Mouse (Mus musculus): Measurements from ENCODE around the gene Gm13304.
"Not testable (repeated sequence)": the region's sequence is repeated elsewhere in the genome, so short reads cannot be mapped to it uniquely, and the experiment has no call there.

Gene Gm13304

GRCm38 (mm10) chr4:42114517-42114916, at the start of gene Gm13304:
TSS of gene Gm13304 (plus strand) at chr4:42114817.
- not testable (repeated sequence) for DNase-seq

GRCm38 (mm10) chr4:42090907-42091306, 23.7 kb upstream of the Gm13304 start, which contains the start of gene Gm3893:
TSS of gene Gm3893 (plus strand) at chr4:42091207.
- not testable (repeated sequence) for DNase-seq

- DNase-seq: not testable (repeated sequence)
Observed at GRCm38 (mm10) chr4:42153136-42153535, 38.5 kb downstream of the Gm13304 start, which contains the start of gene Gm13306. TSS of gene Gm13306 (plus strand) at chr4:42153436.
